Mouse (Mus musculus) effector memory CD4-positive, alpha-beta T cell, adult 7 months (primary cell): ENCODE results near the gene Samsn1. TPM values are rescaled to one million over a fixed set of nuclear protein-coding genes. Genes with fewer than 3 reads are reported as not detected.

Source experiments
- polyA plus RNA-seq: library from polyadenylated mRNA; unstranded; fragments of 100-300 nt; shearing (Covaris generic); gene quantifications from one replicate; pipeline ENCODE4 v1.2.1, GENCODE M21; 2017

Gene Samsn1
- polyA plus RNA-seq: 74.1 TPM

GRCm38 (mm10) chr16:76022181-76022580, at the start of gene Samsn1:
Samsn1 (minus strand) TSS chr16:76022281.

